Mouse (Mus musculus) G1E (cell line): ENCODE data around the gene Trim39. TPM values are rescaled to one million over a fixed set of nuclear protein-coding genes. Genes with fewer than 3 reads are reported as not detected.
"Not testable (repeated sequence)": the region's sequence is repeated elsewhere in the genome, so short reads cannot be mapped to it uniquely, and the experiment has no call there.

Experiments
- ATAC-seq: 2 replicates; pipeline ENCODE4 v1.8.0; 2016; ENCODE audit warnings: mild to moderate bottlenecking; ENCODE audit not compliant: insufficient number of reproducible peaks, poor library complexity, low FRiP score, severe bottlenecking; ENCODE audit errors: extremely low read depth
- DNase-seq: peaks from one replicate; pipeline ENCODE4 v3.0.0; 2012; ENCODE audit warnings: low spot score
- H3K27me3 ChIP-seq: 2 replicates; pipeline ENCODE4 v1.6.1; 2012; ENCODE audit warnings: mild to moderate bottlenecking, low read length, inconsistent platforms; ENCODE audit not compliant: insufficient read depth
- H3K36me3 ChIP-seq: replicated peaks from 2 replicates; pipeline ENCODE3; 2012; ENCODE audit warnings: mild to moderate bottlenecking, inconsistent platforms
- H3K4me1 ChIP-seq: 2 replicates; pipeline ENCODE4 v1.6.1; 2012; ENCODE audit warnings: low read depth, low read length, inconsistent platforms, mixed read lengths; ENCODE audit not compliant: insufficient read depth
- H3K4me3 ChIP-seq: 2 replicates; pipeline ENCODE4 v1.5.1; 2012; ENCODE audit warnings: low read depth, mild to moderate bottlenecking, inconsistent platforms, low read length, moderate library complexity, mixed read lengths
- H3K9me3 ChIP-seq: replicated peaks from 2 replicates; pipeline ENCODE4 v1.6.1; 2012; ENCODE audit warnings: inconsistent platforms
- CTCF ChIP-seq: IDR thresholded peaks from 2 replicates; pipeline ENCODE4 v1.5.1; 2012; ENCODE audit warnings: low read depth, low read length, inconsistent platforms, mixed read lengths
- GATA1 ChIP-seq: IDR thresholded peaks from 2 replicates; pipeline ENCODE4 v1.6.1; 2012; ENCODE audit warnings: borderline replicate concordance, low read length, inconsistent platforms, mixed read lengths
- GATA2 ChIP-seq: IDR thresholded peaks from 2 replicates; pipeline ENCODE4 v1.6.1; 2012; ENCODE audit warnings: low read depth, low read length, inconsistent platforms, borderline replicate concordance
- POLR2AphosphoS5 ChIP-seq: IDR thresholded peaks from 2 replicates; pipeline ENCODE4 v1.6.1; 2012; ENCODE audit warnings: low read depth, low read length, inconsistent platforms; ENCODE audit not compliant: insufficient replicate concordance
- TAL1 ChIP-seq: conservative IDR thresholded peaks from 2 replicates; pipeline ENCODE4 v1.6.1; 2012; ENCODE audit warnings: low read depth, low read length, inconsistent platforms, mixed read lengths
- polyA plus RNA-seq: library from polyadenylated mRNA; stranded (reverse); fragments of >175 nt; gene quantifications from 2 replicates; pipeline ENCODE4 v1.2.3, GENCODE M21; 2012
- total RNA-seq, 2 experiments: library from RNA; stranded (forward) in 1 of 2; stranded (reverse) in 1 of 2; fragments of 200-1000 nt in 1 of 2; fragments of >200 nt in 1 of 2; fragmentation: Nextera tagmentation in 1 of 2; gene quantifications; 2 replicates each; pipeline ENCODE4 v1.2.3; 2014 to 2017

Gene Trim39
- total RNA-seq (2014; fragmentation: Nextera tagmentation) (17.5 and 17.7 TPM in 2 replicates), total RNA-seq (2017) (14.9 and 17.8 TPM in 2 replicates), polyA plus RNA-seq (5.5 and 6.8 TPM in 2 replicates)

GRCm38 (mm10) chr17:36271586-36272256 lies at the start of gene Trim39:
TSS of gene Trim39 (minus strand) at chr17:36272247.
- H3K9me3 ChIP-seq: no peaks in the 10 kb centered on the region
- ATAC-seq (peak; percentile 61; the same call in 1 of the 2 replicates), DNase-seq (peak; percentile 88)
- TF ChIP-seq GATA2 (no peak), CTCF (no peak), GATA1 (no peak), POLR2AphosphoS5 (no peak), TAL1 (no peak)
- H3K4me3 ChIP-seq: peak within 1 kb of the TSS; percentile 98
- H3K27me3 ChIP-seq: no peaks in the 10 kb centered on the region
- peaks cover 48% of the 10 kb centered on the region for H3K4me1 ChIP-seq
- peaks cover 73% of the 10 kb centered on the region for H3K36me3 ChIP-seq

- Histone ChIP-seq H3K9me3 (no peaks in the 10 kb centered on the region), H3K36me3 (no peaks in the 10 kb centered on the region), H3K4me1 (no peaks in the 10 kb centered on the region), H3K27me3 (peaks cover 7% of the 10 kb centered on the region), H3K4me3 (no peak overlapping the region)
- DNase-seq (no peak), ATAC-seq (no peak)
- TF ChIP-seq GATA2: no peak
- no peak for TF ChIP-seq POLR2AphosphoS5
- no peak for TF ChIP-seq TAL1
- no peak for TF ChIP-seq CTCF
- TF ChIP-seq GATA1: no peak
Observed at GRCm38 (mm10) chr17:36315689-36316253, 43.7 kb upstream of the Trim39 start.

GRCm38 (mm10) chr17:36315041-36315688 lies 43.1 kb upstream of the Trim39 start:
- ATAC-seq (no peak), DNase-seq (no peak)
- TF ChIP-seq GATA2 (no peak), CTCF (no peak), TAL1 (no peak), POLR2AphosphoS5 (no peak), GATA1 (no peak)
- peaks cover 7% of the 10 kb centered on the region for H3K27me3 ChIP-seq
- H3K36me3 ChIP-seq: no peaks in the 10 kb centered on the region
- H3K9me3 ChIP-seq: no peaks in the 10 kb centered on the region
- H3K4me3 ChIP-seq: no peak overlapping the region
- H3K4me1 ChIP-seq: no peaks in the 10 kb centered on the region

GRCm38 (mm10) chr17:36314511-36314910 lies 42.5 kb upstream of the Trim39 start:
- no peak for DNase-seq
- ATAC-seq: no peak

GRCm38 (mm10) chr17:36309293-36309692 lies 37.2 kb upstream of the Trim39 start:
- Histone ChIP-seq H3K27me3 (no peaks in the 10 kb centered on the region), H3K4me1 (no peaks in the 10 kb centered on the region), H3K4me3 (no peak overlapping the region), H3K9me3 (no peaks in the 10 kb centered on the region), H3K36me3 (no peaks in the 10 kb centered on the region)
- DNase-seq (no peak), ATAC-seq (no peak)
- TF ChIP-seq POLR2AphosphoS5: no peak
- TF ChIP-seq GATA1: no peak
- TF ChIP-seq CTCF: no peak
- no peak for TF ChIP-seq TAL1
- TF ChIP-seq GATA2: no peak

More at GRCm38 (mm10) chr17:36314511-36314910, 42.5 kb upstream of the Trim39 start:
- Histone ChIP-seq H3K4me1 (no peaks in the 10 kb centered on the region), H3K4me3 (no peak overlapping the region), H3K27me3 (peaks cover 7% of the 10 kb centered on the region), H3K9me3 (no peaks in the 10 kb centered on the region), H3K36me3 (no peaks in the 10 kb centered on the region)
- TF ChIP-seq GATA2 (no peak), CTCF (no peak), TAL1 (no peak), GATA1 (no peak), POLR2AphosphoS5 (no peak)

GRCm38 (mm10) chr17:36308855-36309254 lies 36.8 kb upstream of the Trim39 start:
- H3K4me1 ChIP-seq, DNase-seq, H3K27me3 ChIP-seq, H3K4me3 ChIP-seq, ATAC-seq, H3K9me3 ChIP-seq, H3K36me3 ChIP-seq: not testable (repeated sequence)
